Comparison of ENCODE assay signal across 7 mouse cellular contexts in the genomic region with DNA sequence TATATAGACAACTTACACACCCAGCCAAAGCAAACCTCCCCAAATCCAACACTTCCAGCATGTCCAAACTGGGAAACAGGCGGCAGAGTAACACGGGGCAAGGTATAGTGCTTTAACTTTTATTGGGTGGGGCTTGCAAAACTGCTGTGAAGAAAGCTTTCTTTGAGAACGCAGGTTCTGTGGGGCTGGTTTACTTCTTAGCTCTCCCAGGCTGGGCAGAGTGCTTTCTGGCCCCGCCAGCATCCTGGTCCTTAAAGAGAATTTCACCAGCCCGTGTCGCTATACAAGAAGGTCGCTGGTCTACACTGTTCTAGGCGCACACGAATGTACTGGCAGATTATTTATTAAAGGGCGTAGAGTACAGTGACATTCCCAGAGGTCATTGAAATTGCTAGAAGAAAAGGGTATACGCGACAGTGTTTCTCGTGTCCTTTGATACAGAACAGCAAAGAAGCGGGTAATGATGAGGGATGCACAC.
DNase-seq lines count a peak whose midpoint lies in the region; ATAC-seq and TF ChIP-seq lines count a peak whose summit lies in the region.

No protein-coding gene starts in this region.

- H3K4me3 ChIP-seq in lung, embryonic 16.5 days (ENCODE audit: low read length), result peak overlapping the region; percentile 16; the same call in 1 of the 2 replicates
- H3K4me3 ChIP-seq in forebrain, embryonic 14.5 days (ENCODE audit: low read depth, low read length), result peak overlapping the region; percentile 78
- H3K4me3 ChIP-seq in limb, embryonic 14.5 days (replicated peaks; ENCODE audit: low read length), result peak overlapping the region; percentile 32
- H3K4me3 ChIP-seq in stomach, postnatal 0 days (ENCODE audit: low read depth, low read length), result no peak overlapping the region

- peak; percentile 26; the same call in 1 of the 2 replicates for ATAC-seq in lung, embryonic 16.5 days (ENCODE audit: low read depth)
- peak; percentile 24; the same call in 1 of the 2 replicates for ATAC-seq in forebrain, embryonic 14.5 days
- ATAC-seq in limb, embryonic 14.5 days (ENCODE audit: low FRiP score, low read depth), result peak; percentile 58
- peak; percentile 12; the same call in 1 of the 2 replicates for ATAC-seq in stomach, postnatal 0 days (ENCODE audit: low FRiP score, low TSS enrichment)

- intact Hi-C loops in left cerebral cortex, postnatal 4 days (cut with DNase I), result loop anchor here (5.0 to 10.0 kb wide), 3 partner anchors 632 to 1042 kb away; no protein-coding TSS in a partner anchor

- no peak overlapping the region for H3K9ac ChIP-seq in lung, embryonic 16.5 days (ENCODE audit: low read length)
- peak overlapping the region; percentile 100 for H3K9ac ChIP-seq in forebrain, embryonic 14.5 days (ENCODE audit: low read length)
- no peak overlapping the region for H3K9ac ChIP-seq in limb, embryonic 14.5 days (ENCODE audit: low read depth, low read length, severe bottlenecking)
- no peak overlapping the region for H3K9ac ChIP-seq in stomach, postnatal 0 days (ENCODE audit: low read length)

- TF ChIP-seq EP300 in stomach, postnatal 0 days (optimal IDR thresholded peaks at IDR 0.05), result no peak

- peaks cover 70% of the 10 kb centered on the region for H3K27me3 ChIP-seq in lung, embryonic 16.5 days (ENCODE audit: control insufficient read depth, insufficient read depth, low read depth, low read length)
- H3K27me3 ChIP-seq in forebrain, embryonic 14.5 days (replicated peaks; ENCODE audit: control insufficient read depth, insufficient read depth, low read length), result no peaks in the 10 kb centered on the region
- H3K27me3 ChIP-seq in limb, embryonic 14.5 days (ENCODE audit: control insufficient read depth, insufficient read depth, low read length), result peaks cover 81% of the 10 kb centered on the region
- peaks cover 36% of the 10 kb centered on the region for H3K27me3 ChIP-seq in stomach, postnatal 0 days (ENCODE audit: control insufficient read depth, insufficient read depth, low read length)

- no peak for TF ChIP-seq CTCF in stomach, postnatal 0 days (IDR thresholded peaks at IDR 0.05; ENCODE audit: low read depth)

- no peaks in the 10 kb centered on the region; the same call in 1 of the 2 replicates for H3K4me1 ChIP-seq in lung, embryonic 16.5 days (replicated peaks; ENCODE audit: control insufficient read depth, insufficient read depth, low read length)
- H3K4me1 ChIP-seq in forebrain, embryonic 14.5 days (ENCODE audit: control insufficient read depth, insufficient read depth, low read length), result peaks cover 4% of the 10 kb centered on the region
- H3K4me1 ChIP-seq in limb, embryonic 14.5 days (ENCODE audit: control insufficient read depth, insufficient read depth, low read length), result no peaks in the 10 kb centered on the region
- H3K4me1 ChIP-seq in stomach, postnatal 0 days (replicated peaks; ENCODE audit: control insufficient read depth, insufficient read depth), result no peaks in the 10 kb centered on the region

- WGBS in lung, embryonic 16.5 days, result 5% methylated on average over 14 of the region's 14 CpGs
- WGBS in forebrain, embryonic 14.5 days, result under 1% methylated on average over 14 of the region's 14 CpGs
- 4% methylated on average over 14 of the region's 14 CpGs for WGBS in limb, embryonic 14.5 days
- 6% methylated on average over 14 of the region's 14 CpGs for WGBS in stomach, postnatal 0 days

- TF ChIP-seq POLR2A in limb, embryonic 14.5 days (IDR thresholded peaks at IDR 0.05; ENCODE audit: borderline replicate concordance, extremely low read depth, insufficient read depth, insufficient read length), result no peak

- no peaks in the 10 kb centered on the region for H3K9me3 ChIP-seq in lung, embryonic 16.5 days (ENCODE audit: control insufficient read depth, low read length)
- no peaks in the 10 kb centered on the region for H3K9me3 ChIP-seq in forebrain, embryonic 14.5 days (replicated peaks; ENCODE audit: control insufficient read depth, low read length)
- H3K9me3 ChIP-seq in limb, embryonic 14.5 days (ENCODE audit: control insufficient read depth, low read length), result no peaks in the 10 kb centered on the region
- no peaks in the 10 kb centered on the region for H3K9me3 ChIP-seq in stomach, postnatal 0 days (ENCODE audit: control insufficient read depth, low read length)

- H3K4me2 ChIP-seq in lung, embryonic 16.5 days (ENCODE audit: low read depth, low read length), result no peak overlapping the region
- peak overlapping the region; percentile 86 for H3K4me2 ChIP-seq in forebrain, embryonic 14.5 days (ENCODE audit: low read length)
- peak overlapping the region; percentile 43 for H3K4me2 ChIP-seq in limb, embryonic 14.5 days (replicated peaks; ENCODE audit: low read depth, low read length, severe bottlenecking)
- 0 out of 2 replicates have a peak overlapping the region, but pooled peaks have one; percentile 17 for H3K4me2 ChIP-seq in stomach, postnatal 0 days (replicated peaks; ENCODE audit: low read depth)

- H3K36me3 ChIP-seq in lung, embryonic 16.5 days (ENCODE audit: control insufficient read depth, insufficient read depth, low read length), result no peaks in the 10 kb centered on the region
- H3K36me3 ChIP-seq in forebrain, embryonic 14.5 days (ENCODE audit: control insufficient read depth, insufficient read depth, low read length), result 0 out of 2 replicates have a peak, but pooled peaks cover 3% of the 10 kb centered on the region
- H3K36me3 ChIP-seq in limb, embryonic 14.5 days (ENCODE audit: control insufficient read depth, insufficient read depth, low read length), result no peaks in the 10 kb centered on the region
- H3K36me3 ChIP-seq in stomach, postnatal 0 days (ENCODE audit: control insufficient read depth, insufficient read depth, low read length), result no peaks in the 10 kb centered on the region

- DNase-seq in lung, postnatal 36 days, result no peak
- no peak for DNase-seq in forebrain, embryonic 14.5 days (ENCODE audit: low spot score)
- DNase-seq in limb, embryonic 14.5 days (ENCODE audit: low spot score), result no peak
- no peak for DNase-seq in stomach, postnatal 0 days (ENCODE audit: low spot score)
- DNase-seq in adrenal gland, postnatal 36 days, result no peak
- no peak for DNase-seq in left cerebral cortex, postnatal 4 days

- no peak overlapping the region for H3K27ac ChIP-seq in lung, embryonic 16.5 days (ENCODE audit: low read length)
- peak overlapping the region; percentile 100 for H3K27ac ChIP-seq in forebrain, embryonic 14.5 days (ENCODE audit: low read depth, low read length)
- H3K27ac ChIP-seq in limb, embryonic 14.5 days (replicated peaks; ENCODE audit: low read depth, low read length), result no peak overlapping the region
- no peak overlapping the region for H3K27ac ChIP-seq in stomach, postnatal 0 days (replicated peaks)
